Mouse (Mus musculus) midbrain, embryonic 16.5 days (tissue): ENCODE measurements around the gene Tmcc3. TPM values are rescaled to one million over a fixed set of nuclear protein-coding genes. Genes with fewer than 3 reads are reported as not detected.
A peak's percentile ranks its signal among the peaks of the same experiment; 100 is the strongest.

Experiments
- ATAC-seq: fragments of 200-750 bp; cut with Nextera tagmentation; 2 replicates; pipeline ENCODE4 v1.8.0; 2017; ENCODE audit warnings: moderate TSS enrichment
- H3K27ac ChIP-seq: fragments of 300-500 bp; sonication (generic); 2 replicates; pipeline ENCODE4 v1.5.1; 2014; ENCODE audit warnings: mild to moderate bottlenecking, low read length, mixed read lengths
- H3K27me3 ChIP-seq: fragments of 300-500 bp; sonication (generic); 2 replicates; pipeline ENCODE4 v1.6.1; 2014; ENCODE audit warnings: low read depth, low read length, mixed read lengths; ENCODE audit not compliant: control insufficient read depth, insufficient read depth
- H3K36me3 ChIP-seq: fragments of 300-500 bp; sonication (generic); 2 replicates; pipeline ENCODE4 v1.6.1; 2014; ENCODE audit warnings: mild to moderate bottlenecking, low read length, moderate library complexity, mixed read lengths; ENCODE audit not compliant: control insufficient read depth, insufficient read depth
- H3K4me1 ChIP-seq: fragments of 300-500 bp; sonication (generic); 2 replicates; pipeline ENCODE4 v1.6.1; 2014; ENCODE audit warnings: mild to moderate bottlenecking, low read length, mixed read lengths; ENCODE audit not compliant: control insufficient read depth, insufficient read depth
- H3K4me2 ChIP-seq: fragments of 300-500 bp; sonication (generic); 2 replicates; pipeline ENCODE4 v1.6.1; 2014; ENCODE audit warnings: mild to moderate bottlenecking, low read length, mixed read lengths
- H3K4me3 ChIP-seq: fragments of 300-500 bp; sonication (generic); 2 replicates; pipeline ENCODE4 v1.5.1; 2014; ENCODE audit warnings: low read depth, mild to moderate bottlenecking, low read length, moderate library complexity, mixed read lengths
- H3K9ac ChIP-seq: fragments of 300-500 bp; sonication (generic); 2 replicates; pipeline ENCODE4 v1.6.1; 2014; ENCODE audit warnings: low read depth, low read length, mixed read lengths
- H3K9me3 ChIP-seq: fragments of 300-500 bp; sonication (generic); replicated peaks from 2 replicates; pipeline ENCODE4 v1.6.1; 2014; ENCODE audit warnings: mild to moderate bottlenecking, low read length, mixed read lengths; ENCODE audit not compliant: control insufficient read depth, poor library complexity, severe bottlenecking
- WGBS: fragments of 180-500 bp; shearing (Covaris S2); extraction: QIAGEN DNeasy Blood & Tissue Kit; methylation state at CpG from one replicate; pipeline ENCODE4 v1.1.7; 2014; 5-methylcytosine and 5-hydroxymethylcytosine counted together
- polyA plus RNA-seq: library from polyadenylated mRNA; unstranded; fragments of >200 nt; fragmentation: Nextera tagmentation; extraction: Ambion mirVana; gene quantifications from 2 replicates; pipeline ENCODE4 v1.2.1, GENCODE M21; 2015

Tmcc3 gene
- polyA plus RNA-seq, 1 experiment from 2014 or later = 16.4 TPM

GRCm38 (mm10) chr10:94394286-94394685, 82.5 kb downstream of the Tmcc3 start:
- Histone ChIP-seq H3K9me3 (no peaks in the 10 kb centered on the region), H3K4me1 (no peaks in the 10 kb centered on the region), H3K9ac (no peak overlapping the region), H3K4me2 (no peak overlapping the region), H3K27ac (no peak overlapping the region), H3K4me3 (no peak overlapping the region), H3K27me3 (no peaks in the 10 kb centered on the region), H3K36me3 (no peaks in the 10 kb centered on the region)
- ATAC-seq = no peak

DNA sequence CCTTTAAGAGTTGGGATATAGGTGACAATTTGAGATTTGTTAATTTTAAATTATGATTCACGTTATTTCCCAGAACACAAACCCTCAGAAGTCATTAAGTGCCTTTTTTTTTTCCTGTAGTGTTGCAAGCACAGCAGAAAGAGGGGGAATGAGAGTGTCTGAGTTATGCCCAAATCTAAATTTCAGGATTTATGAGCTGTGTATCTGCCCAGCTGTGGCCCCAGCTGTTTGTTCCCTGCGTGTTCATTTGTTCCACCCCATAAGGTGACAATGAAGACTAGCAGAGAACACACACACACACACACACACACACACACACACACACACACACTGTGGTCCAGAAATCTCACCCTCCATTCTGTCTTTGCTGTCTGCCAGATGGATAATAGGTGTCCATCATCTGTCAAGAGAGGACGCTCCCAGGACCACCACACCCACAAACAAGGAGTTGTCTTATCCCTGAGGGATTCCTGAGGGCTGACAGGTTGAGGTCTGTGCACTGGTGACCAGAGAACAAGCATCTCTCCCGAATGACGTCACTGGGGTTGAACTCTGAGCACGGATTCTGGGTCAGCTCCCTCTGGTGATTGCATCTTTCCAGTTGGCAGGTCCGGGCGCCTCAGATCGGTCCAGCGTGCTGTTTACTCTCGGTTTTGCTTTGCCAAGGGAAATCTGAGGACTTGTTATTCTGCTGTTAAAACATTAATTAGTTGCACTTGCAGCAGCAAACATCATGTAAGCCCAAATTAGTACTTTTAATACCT, 86.3 kb downstream of the Tmcc3 start:
- Histone ChIP-seq H3K27me3 (no peaks in the 10 kb centered on the region), H3K27ac (no peak overlapping the region), H3K4me1 (no peaks in the 10 kb centered on the region), H3K4me3 (no peak overlapping the region), H3K9ac (no peak overlapping the region), H3K9me3 (no peaks in the 10 kb centered on the region), H3K36me3 (no peaks in the 10 kb centered on the region), H3K4me2 (no peak overlapping the region)
- no peak for ATAC-seq
- WGBS = 70% methylated on average over 11 of the region's 11 CpGs

GRCm38 (mm10) chr10:94400895-94401294, 89.1 kb downstream of the Tmcc3 start:
- Histone ChIP-seq H3K27me3 (no peaks in the 10 kb centered on the region), H3K4me3 (no peak overlapping the region), H3K9ac (no peak overlapping the region), H3K4me1 (no peaks in the 10 kb centered on the region), H3K4me2 (no peak overlapping the region), H3K27ac (no peak overlapping the region), H3K36me3 (no peaks in the 10 kb centered on the region), H3K9me3 (no peaks in the 10 kb centered on the region)
- 84% methylated on average over 8 of the region's 8 CpGs for WGBS
- ATAC-seq = no peak

GRCm38 (mm10) chr10:94405456-94405855, 93.7 kb downstream of the Tmcc3 start:
- Histone ChIP-seq H3K4me2 (no peak overlapping the region), H3K9ac (no peak overlapping the region)
- 70% methylated on average over 3 of the region's 3 CpGs for WGBS

GRCm38 (mm10) chr10:94406821-94407220, 95.1 kb downstream of the Tmcc3 start:
- WGBS = 94% methylated on average over 7 of the region's 7 CpGs
- ATAC-seq = no peak
- Histone ChIP-seq H3K4me2 (no peak overlapping the region), H3K27me3 (no peaks in the 10 kb centered on the region), H3K9me3 (no peaks in the 10 kb centered on the region), H3K27ac (no peak overlapping the region), H3K4me1 (peaks cover 5% of the 10 kb centered on the region), H3K4me3 (no peak overlapping the region), H3K9ac (no peak overlapping the region), H3K36me3 (no peaks in the 10 kb centered on the region)

More at GRCm38 (mm10) chr10:94405456-94405855, 93.7 kb downstream of the Tmcc3 start:
- Histone ChIP-seq H3K27me3 (no peaks in the 10 kb centered on the region), H3K4me3 (no peak overlapping the region), H3K9me3 (no peaks in the 10 kb centered on the region), H3K27ac (no peak overlapping the region), H3K36me3 (no peaks in the 10 kb centered on the region), H3K4me1 (peaks cover 5% of the 10 kb centered on the region)
- no peak for ATAC-seq

DNA sequence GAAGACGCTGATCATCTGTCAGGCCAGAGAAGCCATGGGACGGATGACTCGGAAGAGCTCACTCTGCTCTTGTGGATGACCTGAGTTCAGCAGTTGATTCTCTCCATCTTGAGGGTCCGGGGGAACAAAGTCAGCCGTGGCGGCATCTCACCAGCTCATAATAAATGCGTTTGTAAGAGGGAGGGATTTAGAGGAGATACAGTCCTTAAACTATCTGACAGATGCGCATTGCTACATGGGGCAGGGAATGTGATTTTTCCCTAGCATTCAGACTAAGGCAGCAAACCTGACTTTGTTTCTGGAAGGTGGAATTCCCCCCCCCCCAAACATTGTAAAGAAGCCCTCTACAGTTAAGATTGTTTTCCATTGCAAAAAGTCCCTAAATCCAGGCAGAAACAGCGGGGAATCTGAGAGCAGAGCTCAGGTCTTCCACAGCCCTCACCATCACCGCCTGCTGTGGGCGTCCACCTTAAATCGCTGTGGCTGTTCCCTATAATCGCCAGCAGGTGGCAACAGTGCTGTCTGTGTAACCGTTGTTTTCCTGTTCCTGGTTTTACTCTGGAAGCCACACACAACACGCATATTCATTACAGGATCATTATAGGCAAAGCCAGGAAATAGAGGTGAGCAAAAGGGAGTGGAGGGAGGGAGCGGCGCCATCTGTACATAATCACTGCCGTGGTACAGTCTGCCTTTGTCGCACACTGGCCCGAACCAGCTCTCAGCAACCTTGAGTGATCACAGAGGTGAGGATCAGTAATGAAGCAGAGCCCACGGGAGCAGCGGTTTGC, 96.8 kb downstream of the Tmcc3 start:
- no peak overlapping the region for H3K27ac ChIP-seq
- H3K27me3 ChIP-seq = no peaks in the 10 kb centered on the region
- peak overlapping the region; percentile 52 for H3K4me2 ChIP-seq
- no peaks in the 10 kb centered on the region for H3K36me3 ChIP-seq
- peaks cover 11% of the 10 kb centered on the region for H3K4me1 ChIP-seq
- no peaks in the 10 kb centered on the region for H3K9me3 ChIP-seq
- H3K9ac ChIP-seq = peak overlapping the region; percentile 67
- peak; percentile 82 for ATAC-seq
- 24% methylated on average over 22 of the region's 22 CpGs for WGBS
- peak overlapping the region; percentile 37 for H3K4me3 ChIP-seq

GRCm38 (mm10) chr10:94409661-94410060, 97.9 kb downstream of the Tmcc3 start:
- Histone ChIP-seq H3K4me3 (no peak overlapping the region), H3K27ac (no peak overlapping the region), H3K36me3 (no peaks in the 10 kb centered on the region), H3K9me3 (no peaks in the 10 kb centered on the region), H3K9ac (no peak overlapping the region), H3K4me2 (no peak overlapping the region), H3K4me1 (peaks cover 22% of the 10 kb centered on the region), H3K27me3 (no peaks in the 10 kb centered on the region)
- WGBS = 81% methylated on average over 6 of the region's 6 CpGs
- no peak for ATAC-seq

DNA sequence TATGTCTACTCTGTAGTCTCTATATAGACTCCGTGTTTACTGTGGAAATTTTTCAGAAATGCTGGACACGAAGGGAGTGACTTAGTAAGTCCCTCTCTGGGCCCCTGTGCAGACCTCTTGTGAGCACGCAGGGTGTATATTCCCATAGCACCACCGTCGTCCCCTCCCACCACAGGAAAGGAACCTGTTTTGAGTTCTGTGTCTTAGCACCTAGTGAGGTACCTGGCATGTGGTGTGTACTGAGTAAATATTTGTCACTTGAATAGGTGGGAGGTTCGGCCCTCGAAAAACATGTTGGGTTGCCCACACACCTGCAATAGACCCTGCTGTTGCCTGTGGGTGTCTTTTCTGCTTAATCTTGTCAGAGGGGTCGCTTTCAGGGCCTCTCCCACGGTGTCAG, 99.8 kb downstream of the Tmcc3 start:
- H3K27ac ChIP-seq = no peak overlapping the region
- no peak overlapping the region for H3K4me3 ChIP-seq
- WGBS = 90% methylated on average over 9 of the region's 9 CpGs

More for the DNA sequence above, 99.8 kb downstream of the Tmcc3 start:
- Histone ChIP-seq H3K9me3 (no peaks in the 10 kb centered on the region), H3K4me1 (peaks cover 35% of the 10 kb centered on the region), H3K27me3 (no peaks in the 10 kb centered on the region), H3K36me3 (no peaks in the 10 kb centered on the region), H3K9ac (no peak overlapping the region), H3K4me2 (no peak overlapping the region)
- no peak for ATAC-seq
